Mouse (Mus musculus) G1E-ER4 (cell line): ENCODE results near the gene Chmp5. TPM values are rescaled to one million over a fixed set of nuclear protein-coding genes. Genes with fewer than 3 reads are reported as not detected.

Experiments used
- GATA1 ChIP-seq: IDR thresholded peaks from one replicate; pipeline ENCODE4 v1.8.0; 2012; ENCODE audit warnings: low read length, inconsistent platforms
- polyA plus RNA-seq: library from polyadenylated mRNA; stranded (reverse); fragments of >175 nt; gene quantifications from 2 replicates; pipeline ENCODE4 v1.2.3, GENCODE M21; 2012

Chmp5 gene
- polyA plus RNA-seq, 1 experiment = 1.5 TPM

DNA sequence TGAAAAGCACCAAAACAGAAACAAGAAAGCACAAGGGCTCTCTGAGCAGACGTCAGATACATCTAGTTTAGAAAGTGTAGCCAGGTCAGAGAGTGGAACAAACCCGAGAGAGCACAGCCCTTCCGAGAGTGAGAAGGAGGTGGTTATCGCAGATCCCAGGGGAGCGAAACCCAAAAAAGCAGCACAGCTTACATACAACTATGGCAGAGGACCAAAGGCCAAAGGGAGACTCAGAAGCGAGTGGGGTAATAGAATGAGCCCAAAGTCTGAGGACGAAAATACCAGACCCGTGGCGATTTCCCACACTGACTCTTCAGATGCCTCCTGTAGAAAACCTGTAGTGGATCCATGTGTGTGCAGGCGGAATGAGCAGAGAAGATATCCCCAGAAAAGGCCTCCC lies 28.4 kb downstream of the Chmp5 start:
- no peak for TF ChIP-seq GATA1

DNA sequence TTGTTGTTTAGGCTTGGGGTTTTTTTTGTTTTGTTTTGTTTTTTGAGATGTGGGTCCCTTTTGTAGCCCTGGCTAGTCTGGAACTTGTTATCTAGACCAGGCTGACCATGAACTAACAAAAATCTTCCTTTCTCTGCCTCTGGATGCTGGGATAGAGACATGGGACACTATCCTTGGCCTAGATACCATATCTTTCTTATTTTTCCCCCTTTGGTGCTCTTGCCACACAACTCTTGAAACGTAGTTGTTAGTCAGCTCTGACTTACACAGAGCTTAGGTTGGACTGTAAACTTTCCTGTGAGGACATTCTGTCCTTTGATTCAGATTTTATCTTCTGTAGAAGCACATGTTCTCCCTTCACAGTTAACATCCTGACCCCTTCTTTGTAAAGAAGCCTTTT lies 31.2 kb downstream of the Chmp5 start:
- TF ChIP-seq GATA1 = no peak

DNA sequence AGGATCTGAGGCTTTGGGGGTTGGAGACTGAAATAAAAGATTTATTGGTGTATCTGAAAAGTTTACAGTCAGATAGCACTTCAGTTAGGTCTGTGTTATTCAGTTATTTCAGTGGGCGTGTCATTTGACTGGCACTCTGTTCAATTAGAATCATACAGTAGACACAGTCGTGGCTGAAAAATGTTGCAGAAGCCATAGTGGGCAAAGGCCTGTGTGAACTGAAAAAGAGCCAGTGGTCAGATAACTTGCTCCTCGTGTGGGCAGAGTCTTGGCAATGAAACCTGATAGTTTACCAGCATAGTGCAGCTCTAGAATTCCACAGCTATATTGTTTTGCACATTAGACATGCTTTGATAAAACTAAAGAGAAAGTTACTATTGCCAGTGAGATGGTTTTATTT lies 34.3 kb downstream of the Chmp5 start:
- no peak for TF ChIP-seq GATA1

DNA sequence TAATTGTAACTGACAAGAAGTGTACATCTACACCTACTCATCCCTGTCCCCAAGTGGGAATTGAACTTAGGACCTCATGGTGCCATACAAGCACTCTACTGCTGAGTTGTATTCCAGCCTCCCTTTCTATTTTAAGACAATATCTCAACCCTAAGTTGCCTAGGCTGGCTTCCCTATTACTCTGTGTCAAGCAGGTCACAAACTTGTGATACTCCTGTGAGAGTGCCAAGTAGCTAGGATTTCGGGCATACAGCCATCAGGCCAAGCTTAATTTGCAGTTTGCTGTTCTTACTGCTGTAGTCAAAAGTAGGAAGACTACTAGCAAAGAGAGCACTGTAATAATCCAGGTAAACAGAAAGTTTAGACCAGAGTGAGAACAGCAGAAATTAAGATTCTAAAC lies 35.5 kb downstream of the Chmp5 start:
- TF ChIP-seq GATA1 = no peak

DNA sequence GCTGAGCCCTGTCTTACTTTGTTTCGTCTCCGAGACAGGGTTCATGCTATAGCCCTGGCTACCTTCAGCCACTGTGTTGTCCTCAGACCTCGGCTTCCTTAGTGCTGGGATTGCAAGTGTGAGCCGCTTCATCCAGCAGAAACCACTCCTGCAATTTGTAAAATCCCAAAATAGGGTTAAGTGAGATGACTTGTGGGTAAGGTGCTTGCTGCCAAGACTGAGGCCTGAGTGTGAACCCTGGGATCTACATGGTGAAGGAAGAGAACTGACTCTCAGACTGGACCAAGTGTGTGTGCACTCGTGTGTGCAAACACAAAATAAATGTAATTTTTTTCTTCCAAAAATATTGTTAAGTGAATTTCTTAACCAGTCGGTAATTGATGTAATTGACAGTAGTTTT lies 41.4 kb downstream of the Chmp5 start:
- TF ChIP-seq GATA1 = no peak

DNA sequence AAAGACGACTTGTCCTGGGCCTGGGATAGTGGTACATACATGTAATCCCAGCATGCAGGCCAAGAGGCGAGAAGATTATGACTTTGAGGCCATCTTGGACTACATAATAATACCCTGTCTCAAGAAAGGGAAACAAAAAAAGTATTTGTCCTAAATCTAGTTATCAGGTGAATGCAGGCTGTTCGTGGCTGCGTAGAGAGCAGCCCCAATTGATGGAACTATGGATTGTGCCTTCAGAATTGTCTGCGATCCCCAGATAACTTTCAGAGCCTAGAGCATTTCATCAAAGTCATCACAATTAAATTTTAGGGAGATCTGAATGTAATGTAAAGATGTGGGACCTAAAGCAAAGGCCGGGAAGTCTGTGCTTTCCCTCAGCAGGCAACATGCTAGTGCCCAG lies 48.1 kb downstream of the Chmp5 start:
- TF ChIP-seq GATA1 = peak; percentile 76

DNA sequence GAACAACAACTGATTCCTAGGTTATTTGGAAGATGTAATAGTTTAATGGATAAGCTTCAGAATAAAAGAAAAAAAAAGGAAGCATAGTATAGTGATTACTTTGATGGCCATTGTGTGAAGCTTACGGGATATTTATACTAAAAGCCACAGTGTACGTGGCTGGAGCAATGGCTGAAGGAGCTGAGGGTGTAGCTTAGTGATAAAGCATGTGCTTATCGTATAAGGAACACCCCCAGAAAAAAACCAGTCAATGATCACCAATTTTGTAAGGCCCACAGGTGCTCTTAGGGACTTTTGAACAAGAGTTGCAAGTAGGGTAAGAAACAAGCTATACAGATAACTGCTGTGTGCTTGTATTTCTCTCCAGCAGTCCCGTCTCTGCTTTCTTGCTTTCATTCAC lies 49.7 kb downstream of the Chmp5 start:
- peak; percentile 39 for TF ChIP-seq GATA1

DNA sequence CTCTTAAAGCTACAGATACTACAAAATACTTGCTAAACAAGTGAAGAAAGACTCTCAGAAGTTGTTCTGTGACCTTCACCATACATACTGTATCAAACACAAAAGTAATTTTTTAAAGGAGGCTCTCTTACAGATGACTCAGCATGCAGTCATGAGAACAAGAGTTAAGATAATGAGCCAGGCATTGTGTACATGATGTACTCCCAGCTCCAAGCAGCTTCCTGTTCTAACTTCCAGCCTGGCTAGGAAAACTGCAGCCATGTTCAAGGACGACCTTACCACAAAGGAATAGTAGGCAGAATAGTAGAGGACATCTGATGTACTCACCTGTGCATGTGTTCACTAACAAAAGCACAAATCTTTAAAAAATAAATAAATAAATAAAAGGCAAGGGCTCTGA lies 52.1 kb downstream of the Chmp5 start:
- TF ChIP-seq GATA1 = no peak

DNA sequence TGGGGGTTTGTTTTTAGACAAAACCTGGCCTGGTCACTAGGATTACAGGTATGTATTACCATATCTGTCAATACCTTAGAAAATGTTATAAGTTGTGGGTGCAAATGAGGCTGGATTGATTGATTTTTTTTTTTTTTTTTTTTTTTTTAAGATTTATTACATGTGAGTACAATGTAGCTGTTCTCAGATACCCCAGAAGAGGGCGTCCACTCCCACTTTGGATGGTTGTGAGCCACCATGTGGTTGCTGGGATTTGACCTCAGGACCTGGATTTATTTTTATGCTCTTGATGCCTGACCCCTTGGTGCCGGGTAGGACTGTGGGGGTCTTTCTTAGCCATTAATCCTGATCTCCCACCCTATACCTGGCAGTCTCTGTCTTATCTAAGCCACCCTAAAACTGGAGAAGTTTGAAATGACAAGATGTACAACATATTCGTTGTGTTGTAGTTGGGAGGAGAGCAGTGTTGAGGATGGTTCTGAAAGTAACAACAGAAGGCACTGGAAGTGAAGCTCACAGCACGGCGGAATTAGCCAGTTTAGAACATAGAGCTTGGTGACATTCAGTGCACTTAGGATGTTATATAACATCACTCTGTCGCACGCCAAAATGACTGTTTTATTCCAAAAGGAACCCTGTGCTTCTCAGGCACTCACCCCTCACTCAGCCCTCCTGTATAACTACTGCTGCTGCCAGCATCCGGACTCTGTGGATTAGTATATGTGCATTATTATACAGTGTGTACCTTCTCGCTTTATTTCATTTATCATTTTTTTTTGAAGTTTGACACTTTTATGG lies 52.8 kb downstream of the Chmp5 start:
- no peak for TF ChIP-seq GATA1

DNA sequence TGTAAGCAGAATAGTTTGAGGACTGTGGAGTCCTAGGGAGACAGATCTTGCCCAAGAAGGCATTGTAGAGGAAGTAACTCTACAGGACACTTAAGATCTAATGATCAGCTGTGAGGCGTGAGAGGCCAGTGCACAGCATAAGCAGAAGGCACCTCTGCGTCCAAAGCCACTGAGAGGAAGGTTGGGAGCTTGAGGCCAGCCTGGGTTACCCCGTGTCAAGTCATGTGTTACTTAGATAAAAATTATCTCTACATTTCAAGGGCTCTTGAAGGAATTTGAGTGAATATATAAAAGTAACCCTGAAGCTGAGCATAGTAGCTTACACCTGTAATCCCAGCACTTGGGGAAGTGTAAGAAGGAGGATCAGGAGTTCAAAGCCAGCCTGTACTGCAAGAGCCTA lies 65.1 kb downstream of the Chmp5 start:
- no peak for TF ChIP-seq GATA1

Other genes starting within 250 kb of the Chmp5 start
- gene Aptx, start 245.2 kb upstream of the Chmp5 start, polyA plus RNA-seq = 1.5 and 6.5 TPM in 2 replicates
- gene Dnaja1, start 226.3 kb upstream of the Chmp5 start, polyA plus RNA-seq = 172 and 264 TPM in 2 replicates
- gene Smu1, start 190.5 kb upstream of the Chmp5 start, polyA plus RNA-seq = 5.9 and 6.2 TPM in 2 replicates
- 29.2 and 29.9 TPM in 2 replicates for gene B4galt1, start 94.4 kb upstream of the Chmp5 start, polyA plus RNA-seq
- not detected in 2 replicates for gene Spink4, start 28.4 kb upstream of the Chmp5 start, polyA plus RNA-seq
- 454 and 555 TPM in 2 replicates for gene Bag1, start 113 bp upstream of the Chmp5 start, polyA plus RNA-seq
- 37.7 and 50.8 TPM in 2 replicates for gene Nfx1, start 22.5 kb downstream of the Chmp5 start, polyA plus RNA-seq
- not detected in 2 replicates for gene Aqp7, start 99.7 kb downstream of the Chmp5 start, polyA plus RNA-seq
- 2.9 and 4.0 TPM in 2 replicates for gene Aqp3, start 149.8 kb downstream of the Chmp5 start, polyA plus RNA-seq
- 88.4 and 103 TPM in 2 replicates for gene Nol6, start 176.0 kb downstream of the Chmp5 start, polyA plus RNA-seq
- gene Ube2r2, start 187.3 kb downstream of the Chmp5 start, polyA plus RNA-seq = 43.6 and 45.9 TPM in 2 replicates